Mouse (Mus musculus) heart, adult 2 months (tissue): Measurements from ENCODE around the gene Hsd17b7. TPM values are rescaled to one million over a fixed set of nuclear protein-coding genes. Genes with fewer than 3 reads are reported as not detected.

Source experiments
- DNase-seq, 2 experiments: peaks; one replicate each; pipeline ENCODE4 v3.0.0; 2021
- H3K27ac ChIP-seq: fragments of 200-600 bp; 2 replicates; pipeline ENCODE4 v1.8.1; 2022
- H3K27me3 ChIP-seq: fragments of 200-500 bp; 2 replicates; pipeline ENCODE4 v1.6.1; 2012; ENCODE audit warnings: mild to moderate bottlenecking, low read length, inconsistent platforms, mixed read lengths; ENCODE audit not compliant: control insufficient read depth, insufficient read depth
- H3K36me3 ChIP-seq: fragments of 200-500 bp; 2 replicates; pipeline ENCODE4 v1.6.1; 2012; ENCODE audit warnings: low read length, inconsistent platforms; ENCODE audit not compliant: control insufficient read depth, insufficient read depth
- H3K4me1 ChIP-seq: fragments of 200-500 bp; 2 replicates; pipeline ENCODE4 v1.6.1; 2011; ENCODE audit warnings: low read length; ENCODE audit not compliant: control insufficient read depth, insufficient read depth
- H3K4me3 ChIP-seq: fragments of 200-600 bp; 2 replicates; pipeline ENCODE4 v1.8.1; 2022
- H3K79me2 ChIP-seq: fragments of 200-500 bp; replicated peaks from 2 replicates; pipeline ENCODE4 v1.6.1; 2012; ENCODE audit warnings: mild to moderate bottlenecking, inconsistent platforms, low read length, moderate library complexity, mixed read lengths; ENCODE audit not compliant: control insufficient read depth, insufficient read depth
- H3K9ac ChIP-seq: fragments of 200-500 bp; 2 replicates; pipeline ENCODE4 v1.6.1; 2012; ENCODE audit warnings: low read depth, mild to moderate bottlenecking, control low read depth, inconsistent platforms, low read length, mixed read lengths
- CTCF ChIP-seq: fragments of 200-600 bp; IDR thresholded peaks from 2 replicates; pipeline ENCODE4 v1.8.1; 2022; ENCODE audit warnings: antibody characterized with exemption, mild to moderate bottlenecking, moderate library complexity
- EP300 ChIP-seq: fragments of 200-500 bp; IDR thresholded peaks from 2 replicates; pipeline ENCODE4 v1.6.1; 2011; ENCODE audit warnings: low read depth, low read length, control low read depth; ENCODE audit not compliant: insufficient read depth
- POLR2A ChIP-seq: fragments of 200-500 bp; IDR thresholded peaks from 2 replicates; pipeline ENCODE4 v1.6.1; 2011; ENCODE audit warnings: mild to moderate bottlenecking, low read depth, low read length, control low read depth; ENCODE audit not compliant: insufficient read depth
- WGBS: fragments of 180-500 bp; shearing (Covaris S2); methylation state at CpG from one replicate; pipeline ENCODE4 v1.1.7; 2018; 5-methylcytosine and 5-hydroxymethylcytosine counted together
- intact Hi-C: fragments of 180-260 bp; cut with DNase I; formaldehyde crosslinking; loops from one replicate; pipeline ENCODE4 v1.15.1; 2025
- polyA plus RNA-seq: library from polyadenylated mRNA; depleted of rRNA; stranded (reverse); fragments of >200 nt; gene quantifications from 2 replicates; pipeline ENCODE4 v1.2.3, GENCODE M21; 2012
- total RNA-seq, 2 experiments: library from RNA; stranded (reverse); gene quantifications; 2 replicates each; pipeline ENCODE4 v1.2.3; 2021

Gene Hsd17b7
- total and polyA plus RNA-seq, 3 experiments, result 13.2 to 14.4 (median 14.2) TPM

- WGBS, result 30% methylated on average over 16 of the region's 16 CpGs
- Histone ChIP-seq H3K79me2 (no peaks in the 10 kb centered on the region), H3K9ac (peak overlapping the region; percentile 20; the same call in 1 of the 2 replicates), H3K27ac (no peak overlapping the region), H3K36me3 (no peaks in the 10 kb centered on the region), H3K4me3 (peak overlapping the region; percentile 30; the same call in 1 of the 2 replicates), H3K4me1 (no peaks in the 10 kb centered on the region), H3K27me3 (no peaks in the 10 kb centered on the region)
- TF ChIP-seq EP300, result no peak
- peak; percentile 75 for TF ChIP-seq CTCF
- intact Hi-C loops, result loop anchor here (1.0 to 2.0 kb wide), 3 partner anchors 203 to 401 kb away; no protein-coding TSS in a partner anchor
- DNase-seq, result peak in 1 of 2 experiments; percentile 39
Measured at GRCm38 (mm10) chr1:169934005-169934725, 34.9 kb downstream of the Hsd17b7 start.

GRCm38 (mm10) chr1:169932122-169932746 is 36.8 kb downstream of the Hsd17b7 start:
- TF ChIP-seq EP300 (no peak), CTCF (no peak), POLR2A (no peak)
- Histone ChIP-seq H3K27ac (no peak overlapping the region), H3K36me3 (no peaks in the 10 kb centered on the region), H3K9ac (no peak overlapping the region), H3K4me3 (no peak overlapping the region), H3K4me1 (no peaks in the 10 kb centered on the region), H3K27me3 (no peaks in the 10 kb centered on the region), H3K79me2 (no peaks in the 10 kb centered on the region)
- intact Hi-C loops, result no loop called here
- 65% methylated on average over 7 of the region's 7 CpGs for whole genome bisulfite sequencing
- DNase-seq, result no peak

GRCm38 (mm10) chr1:169931698-169932097 is 37.3 kb downstream of the Hsd17b7 start:
- WGBS, result 75% methylated on average over 7 of the region's 7 CpGs
- Histone ChIP-seq H3K27me3 (no peaks in the 10 kb centered on the region), H3K9ac (no peak overlapping the region), H3K4me1 (no peaks in the 10 kb centered on the region), H3K4me3 (no peak overlapping the region), H3K36me3 (no peaks in the 10 kb centered on the region), H3K27ac (no peak overlapping the region), H3K79me2 (no peaks in the 10 kb centered on the region)
- TF ChIP-seq EP300, result no peak
- TF ChIP-seq CTCF, result no peak
- TF ChIP-seq POLR2A, result no peak
- intact Hi-C loops, result no loop called here
- DNase-seq, result no peak

- H3K27ac ChIP-seq, result no peak within 1 kb of the TSS
- intact Hi-C loops, result no loop called here
- no peak for TF ChIP-seq POLR2A
- no peak for TF ChIP-seq CTCF
- TF ChIP-seq EP300, result no peak
- no peaks in the 10 kb centered on the region for H3K27me3 ChIP-seq
- H3K4me1 ChIP-seq, result no peaks in the 10 kb centered on the region
- H3K4me3 ChIP-seq, result no peak within 1 kb of the TSS
- DNase-seq, result peak; percentile 56 to 63
- H3K9ac ChIP-seq, result no peak within 1 kb of the TSS
- no peaks in the 10 kb centered on the region for H3K79me2 ChIP-seq
- H3K36me3 ChIP-seq, result no peaks in the 10 kb centered on the region
- WGBS, result 21% methylated on average over 12 of the region's 12 CpGs
Measured at GRCm38 (mm10) chr1:169928454-169928971, 40.5 kb downstream of the Hsd17b7 start, which contains the start of gene Ccdc190. Gene Ccdc190 (plus strand): TSS chr1:169928648.

GRCm38 (mm10) chr1:169927753-169928369 is 41.2 kb downstream of the Hsd17b7 start:
- H3K4me3 ChIP-seq, result no peak overlapping the region
- H3K79me2 ChIP-seq, result no peaks in the 10 kb centered on the region
- no peak overlapping the region for H3K27ac ChIP-seq
- DNase-seq, result no peak
- H3K27me3 ChIP-seq, result no peaks in the 10 kb centered on the region
- 70% methylated on average over 8 of the region's 8 CpGs for WGBS
- no peak for TF ChIP-seq CTCF
- no peak for TF ChIP-seq EP300
- no peak for TF ChIP-seq POLR2A
- no peaks in the 10 kb centered on the region for H3K4me1 ChIP-seq
- no peak overlapping the region for H3K9ac ChIP-seq
- intact Hi-C loops, result no loop called here
- H3K36me3 ChIP-seq, result no peaks in the 10 kb centered on the region
